8 mouse cellular contexts compared by ENCODE assay signal in genomic region chr17:87571345-87571932, GRCm38 (mm10).
DNase-seq lines count a peak whose midpoint lies in the region; ATAC-seq and TF ChIP-seq lines count a peak whose summit lies in the region.

No protein-coding gene starts in this region.

- no peak overlapping the region for H3K27ac ChIP-seq in forebrain, embryonic 12.5 days
- H3K27ac ChIP-seq in heart, embryonic 16.5 days (ENCODE audit: low read length): no peak overlapping the region
- H3K27ac ChIP-seq in liver, embryonic 13.5 days: no peak overlapping the region
- H3K27ac ChIP-seq in stomach, embryonic 15.5 days: no peak overlapping the region

- H3K4me3 ChIP-seq in E14TG2a.4 (replicated peaks; ENCODE audit: low read length): peak overlapping the region; percentile 41
- no peak overlapping the region; the same call in 1 of the 2 replicates for H3K4me3 ChIP-seq in forebrain, embryonic 12.5 days (replicated peaks)
- peak overlapping the region; percentile 42 for H3K4me3 ChIP-seq in heart, embryonic 16.5 days (ENCODE audit: low read length)
- peak overlapping the region; percentile 11; the same call in 1 of the 2 replicates for H3K4me3 ChIP-seq in liver, embryonic 13.5 days (replicated peaks)
- H3K4me3 ChIP-seq in stomach, embryonic 15.5 days (replicated peaks): peak overlapping the region; percentile 13; the same call in 1 of the 2 replicates

- H3K4me1 ChIP-seq in E14TG2a.4 (replicated peaks; ENCODE audit: low read depth, low read length): peaks cover 41% of the 10 kb centered on the region
- peaks cover 9% of the 10 kb centered on the region; the same call in 1 of the 2 replicates for H3K4me1 ChIP-seq in forebrain, embryonic 12.5 days
- H3K4me1 ChIP-seq in heart, embryonic 16.5 days (ENCODE audit: control insufficient read depth, insufficient read depth, low read length): peaks cover 3% of the 10 kb centered on the region
- peaks cover 10% of the 10 kb centered on the region; the same call in 1 of the 2 replicates for H3K4me1 ChIP-seq in liver, embryonic 13.5 days (replicated peaks)
- H3K4me1 ChIP-seq in stomach, embryonic 15.5 days: peaks cover 13% of the 10 kb centered on the region; the same call in 1 of the 2 replicates

- peak; percentile 100 for TF ChIP-seq CTCF in E14TG2a.4 (conservative IDR thresholded peaks at IDR 0.05; ENCODE audit: low read length)

- peak overlapping the region; percentile 49 for H3K4me2 ChIP-seq in forebrain, embryonic 12.5 days
- peak overlapping the region; percentile 68 for H3K4me2 ChIP-seq in heart, embryonic 16.5 days (ENCODE audit: low read depth, low read length)
- peak overlapping the region; percentile 41 for H3K4me2 ChIP-seq in liver, embryonic 13.5 days
- peak overlapping the region; percentile 46 for H3K4me2 ChIP-seq in stomach, embryonic 15.5 days

- no peaks in the 10 kb centered on the region for H3K36me3 ChIP-seq in E14TG2a.4 (ENCODE audit: insufficient read depth, low read length)
- no peaks in the 10 kb centered on the region for H3K36me3 ChIP-seq in forebrain, embryonic 12.5 days (replicated peaks)
- no peaks in the 10 kb centered on the region for H3K36me3 ChIP-seq in heart, embryonic 16.5 days (ENCODE audit: control insufficient read depth, insufficient read depth)
- H3K36me3 ChIP-seq in liver, embryonic 13.5 days: no peaks in the 10 kb centered on the region
- H3K36me3 ChIP-seq in stomach, embryonic 15.5 days: no peaks in the 10 kb centered on the region

- peaks cover 16% of the 10 kb centered on the region for H3K27me3 ChIP-seq in E14TG2a.4 (ENCODE audit: insufficient read depth, low read length)
- 0 out of 2 replicates have a peak, but pooled peaks cover 17% of the 10 kb centered on the region for H3K27me3 ChIP-seq in forebrain, embryonic 12.5 days
- no peaks in the 10 kb centered on the region for H3K27me3 ChIP-seq in heart, embryonic 16.5 days (ENCODE audit: control insufficient read depth, insufficient read depth, low read length)
- no peaks in the 10 kb centered on the region for H3K27me3 ChIP-seq in liver, embryonic 13.5 days
- no peaks in the 10 kb centered on the region for H3K27me3 ChIP-seq in stomach, embryonic 15.5 days (replicated peaks)

- H3K9ac ChIP-seq in forebrain, embryonic 12.5 days: no peak overlapping the region
- H3K9ac ChIP-seq in heart, embryonic 16.5 days (ENCODE audit: low read length): peak overlapping the region; percentile 49
- no peak overlapping the region for H3K9ac ChIP-seq in liver, embryonic 13.5 days
- no peak overlapping the region for H3K9ac ChIP-seq in stomach, embryonic 15.5 days

- ATAC-seq in forebrain, embryonic 12.5 days (ENCODE audit: low FRiP score): peak; percentile 85
- ATAC-seq in heart, embryonic 16.5 days (replicated peaks; ENCODE audit: extremely low read depth, insufficient read depth, low FRiP score): peak; percentile 86
- peak; percentile 35; the same call in 1 of the 2 replicates for ATAC-seq in liver, embryonic 13.5 days (ENCODE audit: low read depth)
- peak; percentile 74; the same call in 1 of the 2 replicates for ATAC-seq in stomach, embryonic 15.5 days (ENCODE audit: insufficient read depth, low FRiP score, low read depth)

- peak; percentile 79 for DNase-seq in c-Kit-positive CD71-positive TER-119-positive erythroid progenitor cells, embryonic 14.5 days (ENCODE audit: low spot score)
- DNase-seq in kidney, postnatal 25 days: peak; percentile 88 to 95
- peak; percentile 65 for DNase-seq in liver, embryonic 13.5 days
- DNase-seq in neural tube, embryonic 10.5 days (ENCODE audit: extremely low spot score, low spot score): peak; percentile 95

- H3K9me3 ChIP-seq in E14TG2a.4 (ENCODE audit: low read length): no peaks in the 10 kb centered on the region
- H3K9me3 ChIP-seq in forebrain, embryonic 12.5 days: no peaks in the 10 kb centered on the region
- H3K9me3 ChIP-seq in heart, embryonic 16.5 days (replicated peaks; ENCODE audit: control insufficient read depth, low read length): no peaks in the 10 kb centered on the region
- no peaks in the 10 kb centered on the region for H3K9me3 ChIP-seq in liver, embryonic 13.5 days (replicated peaks)
- no peaks in the 10 kb centered on the region for H3K9me3 ChIP-seq in stomach, embryonic 15.5 days

- 15% methylated on average over 18 of the region's 18 CpGs for WGBS in forebrain, embryonic 12.5 days
- WGBS in heart, embryonic 16.5 days: 11% methylated on average over 18 of the region's 18 CpGs
- 18% methylated on average over 18 of the region's 18 CpGs for WGBS in liver, embryonic 13.5 days (ENCODE audit: insufficient replicate concordance)
- WGBS in stomach, embryonic 15.5 days: 12% methylated on average over 18 of the region's 18 CpGs

Comparison
In these comparisons a context has a peak if more than half of its experiments do, and no peak if none do; other contexts are left out.
1. ATAC-seq: peak in every context shown above with its lines; median percentile 86 in heart, embryonic 16.5 days; 85 in forebrain, embryonic 12.5 days; 74 in stomach, embryonic 15.5 days; 35 in liver, embryonic 13.5 days.